Mouse (Mus musculus): ENCODE data around the gene Slc9a3r2.
"Not testable (repeated sequence)": the region's sequence is repeated elsewhere in the genome, so short reads cannot be mapped to it uniquely, and the experiment has no call there.

Slc9a3r2 gene

GRCm38 (mm10) chr17:24667416-24667815 lies 17.3 kb upstream of the Slc9a3r2 start:
- peak; percentile 84 for DNase-seq (ENCODE audit: low read depth, low spot score)

DNA sequence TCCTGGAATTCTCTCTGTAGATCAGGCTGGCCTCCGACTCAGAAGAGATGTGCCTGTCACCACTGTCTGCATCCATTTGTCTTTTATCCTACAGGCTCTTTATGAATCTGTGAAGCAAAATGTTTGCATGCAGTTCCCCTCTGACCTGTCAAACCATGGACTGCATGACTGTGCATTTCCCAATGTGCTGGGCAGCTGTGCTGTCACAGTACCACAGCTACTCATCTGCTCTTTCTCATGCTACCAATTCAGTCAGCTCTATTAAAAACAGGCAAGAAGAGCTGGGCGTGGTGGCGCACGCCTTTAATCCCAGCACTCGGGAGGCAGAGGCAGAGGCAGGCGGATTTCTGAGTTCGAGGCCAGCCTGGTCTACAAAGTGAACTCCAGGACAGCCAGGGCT lies 16.9 kb upstream of the Slc9a3r2 start:
- DNase-seq (ENCODE audit: low read depth, low spot score): not testable (repeated sequence)

DNA sequence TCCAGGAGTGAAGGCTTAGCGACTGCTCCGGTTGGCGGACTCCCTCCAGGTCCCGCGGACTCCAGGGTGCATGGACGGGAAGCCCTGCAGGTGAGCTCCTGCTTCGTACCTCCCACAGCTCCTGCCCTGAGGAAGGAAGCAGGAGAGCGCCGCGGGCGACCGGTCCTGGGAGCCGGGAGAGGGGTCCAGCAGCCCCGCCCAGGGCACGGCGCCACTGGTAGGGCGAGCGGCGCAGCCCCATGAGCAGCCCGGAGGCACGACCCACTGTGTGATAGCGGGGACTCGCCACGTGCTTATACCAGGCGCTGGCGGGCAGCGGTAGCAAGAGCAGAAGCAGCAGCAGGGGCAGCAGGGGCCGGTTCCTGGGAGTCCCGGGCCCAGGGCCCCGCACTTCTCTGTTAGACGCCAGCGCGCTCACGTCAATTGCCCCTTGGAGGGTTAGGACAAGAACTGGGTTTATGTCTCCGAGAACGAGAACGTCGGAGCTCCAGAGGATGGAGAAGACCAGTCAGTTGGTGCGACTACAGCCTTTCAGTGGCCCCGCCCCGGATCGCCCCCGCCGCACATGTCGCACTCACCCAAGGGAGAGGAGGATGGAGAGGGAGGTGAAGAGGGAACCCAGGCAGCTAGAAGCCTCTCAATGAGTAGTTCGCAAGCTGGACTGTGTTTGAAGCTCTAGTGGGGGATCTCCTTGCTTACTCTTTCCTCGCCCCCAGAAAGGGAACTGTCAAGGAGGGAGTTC lies 8.1 kb upstream of the Slc9a3r2 start, which contains the start of gene Npw:
Npw (minus strand) TSS at position 441 of the 742 bp plus-strand sequence.
- DNase-seq (ENCODE audit: low read depth, low spot score): peak; percentile 45

DNA sequence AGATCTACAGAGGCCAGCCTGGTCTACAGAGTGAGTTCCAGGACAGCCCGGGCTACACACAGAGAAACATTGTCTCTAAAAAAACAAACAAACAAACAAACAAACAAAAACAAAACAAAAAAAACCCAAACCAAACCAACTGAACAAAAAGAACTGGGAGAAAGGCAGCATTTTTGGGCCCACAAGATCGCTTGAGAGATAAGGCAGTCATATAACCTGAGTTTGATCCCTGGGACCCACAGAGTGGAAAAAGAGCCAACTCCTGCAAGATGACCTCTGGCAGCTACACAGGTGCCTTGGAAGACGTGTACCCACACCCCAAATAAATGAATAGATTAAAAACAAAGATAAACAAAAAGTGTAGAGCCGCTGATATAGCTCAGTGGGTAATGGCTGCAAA lies 4.8 kb upstream of the Slc9a3r2 start:
- no peak for DNase-seq (ENCODE audit: low read depth, low spot score)

DNA sequence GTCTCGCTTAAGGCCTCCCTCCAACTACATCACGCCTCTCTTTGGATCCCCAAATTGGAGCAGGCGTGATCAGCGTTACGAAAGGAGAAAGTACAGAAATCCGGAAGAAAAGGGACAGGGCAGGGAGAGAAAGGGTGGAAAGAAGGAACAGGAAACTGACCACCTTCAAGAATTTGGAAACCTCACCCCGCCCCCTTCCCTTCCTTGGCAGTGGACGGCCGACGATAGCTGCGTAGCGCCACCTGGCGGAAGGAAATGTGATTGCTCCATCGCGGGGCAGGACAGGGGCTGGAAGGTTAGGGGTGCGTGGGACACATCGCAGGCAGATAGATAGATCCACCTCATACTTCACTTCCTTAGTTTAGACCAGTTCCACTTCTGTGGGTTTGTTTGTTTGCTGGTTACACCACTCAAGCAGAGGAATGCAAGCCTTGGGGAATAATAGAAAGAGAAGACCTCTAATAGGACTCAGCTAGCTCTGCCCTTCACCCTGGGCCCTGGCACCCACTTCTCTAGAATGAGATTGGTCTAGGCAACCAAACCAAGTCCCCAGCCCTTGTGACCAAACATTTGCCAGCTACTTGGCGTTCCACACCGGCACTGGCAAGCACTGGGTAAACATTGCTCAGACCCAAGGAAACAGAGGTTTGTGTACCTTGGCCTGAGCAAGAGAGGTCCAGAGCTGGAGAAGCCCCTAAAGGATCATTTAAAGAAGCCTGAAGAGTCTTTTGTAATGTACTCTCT lies 4.0 kb upstream of the Slc9a3r2 start:
- DNase-seq (ENCODE audit: low read depth, low spot score): peak; percentile 88

GRCm38 (mm10) chr17:24651835-24652234 lies 1.7 kb upstream of the Slc9a3r2 start:
- DNase-seq (ENCODE audit: low read depth, low spot score): no peak

DNA sequence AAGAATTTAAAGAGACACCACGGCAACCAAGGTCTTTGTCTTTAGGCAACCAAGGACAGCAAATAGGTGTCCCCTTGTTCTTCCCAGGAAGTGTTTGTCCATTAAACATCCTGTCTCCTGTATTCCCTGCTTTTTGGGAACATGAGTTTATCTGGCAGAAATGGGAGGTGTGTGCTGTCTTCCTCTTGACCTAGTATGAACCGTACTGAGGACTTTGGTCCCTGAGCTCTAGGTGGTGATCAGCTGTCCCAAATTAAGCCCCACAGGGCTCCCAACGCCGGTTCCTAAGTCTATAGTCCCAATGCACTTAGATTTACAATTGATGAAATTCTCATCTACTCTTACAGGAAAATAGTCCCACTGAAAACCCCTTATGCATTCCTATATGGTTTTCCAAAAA lies 639 bp upstream of the Slc9a3r2 start:
- no peak for DNase-seq (ENCODE audit: low read depth, low spot score)

DNA sequence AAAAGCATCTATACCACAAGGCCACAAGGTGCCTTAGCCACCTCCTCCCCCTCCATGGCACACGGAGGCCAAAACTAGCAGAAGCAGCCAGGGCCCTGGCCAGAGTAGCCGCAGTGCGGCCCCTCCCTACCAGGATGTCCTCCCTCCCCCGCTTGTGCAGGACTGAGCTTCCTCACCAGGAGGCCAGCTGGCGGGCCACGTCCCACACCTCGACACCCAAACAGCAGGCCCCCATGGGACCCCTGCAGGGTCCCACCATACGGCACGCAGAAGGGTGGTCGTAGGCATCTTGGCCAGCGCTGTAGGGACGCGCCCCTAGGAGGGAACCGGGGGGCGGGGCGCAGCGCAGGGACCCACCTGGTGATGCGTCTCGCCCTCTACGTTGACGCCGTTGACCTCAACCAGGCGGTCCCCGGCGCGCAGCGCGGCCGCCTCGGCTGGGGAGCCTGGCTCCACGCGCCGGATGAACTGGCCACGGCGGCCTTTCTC lies 502 bp downstream of the Slc9a3r2 start:
- DNase-seq (ENCODE audit: low read depth, low spot score): no peak

DNA sequence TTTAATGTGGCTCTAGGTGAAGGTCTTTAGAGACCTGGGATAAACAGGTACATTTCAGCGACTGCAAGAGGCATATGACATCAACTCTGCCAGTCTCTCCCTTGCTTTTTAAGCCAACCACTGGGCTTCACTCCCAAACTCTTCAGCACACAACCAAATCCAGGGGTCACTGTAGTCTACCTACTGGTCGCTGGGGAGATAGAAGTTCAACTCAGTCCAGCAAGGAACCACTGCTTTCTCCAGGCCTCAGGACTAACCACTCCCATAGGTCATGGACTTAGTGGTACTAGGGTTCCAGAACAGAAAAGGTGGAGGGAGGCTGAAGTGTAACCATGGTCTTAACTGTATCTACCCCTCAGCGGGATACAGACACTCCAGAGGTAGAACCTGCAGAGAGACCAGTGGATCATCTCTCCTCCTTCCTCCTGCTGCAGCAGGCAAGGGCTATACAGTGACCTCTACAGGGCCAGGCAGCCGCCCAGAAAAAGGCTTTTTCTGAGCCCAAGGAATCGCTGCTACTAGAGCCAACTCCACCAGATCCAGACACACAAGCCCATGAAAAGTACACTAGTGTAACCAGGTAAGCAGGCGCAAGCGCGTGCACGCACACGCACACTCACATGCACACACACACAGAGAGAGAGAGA lies 1.3 kb downstream of the Slc9a3r2 start:
- DNase-seq (ENCODE audit: low read depth, low spot score): no peak

- DNase-seq (ENCODE audit: low read depth, low spot score): no peak
Measured at GRCm38 (mm10) chr17:24647493-24647892, 2.6 kb downstream of the Slc9a3r2 start.

DNA sequence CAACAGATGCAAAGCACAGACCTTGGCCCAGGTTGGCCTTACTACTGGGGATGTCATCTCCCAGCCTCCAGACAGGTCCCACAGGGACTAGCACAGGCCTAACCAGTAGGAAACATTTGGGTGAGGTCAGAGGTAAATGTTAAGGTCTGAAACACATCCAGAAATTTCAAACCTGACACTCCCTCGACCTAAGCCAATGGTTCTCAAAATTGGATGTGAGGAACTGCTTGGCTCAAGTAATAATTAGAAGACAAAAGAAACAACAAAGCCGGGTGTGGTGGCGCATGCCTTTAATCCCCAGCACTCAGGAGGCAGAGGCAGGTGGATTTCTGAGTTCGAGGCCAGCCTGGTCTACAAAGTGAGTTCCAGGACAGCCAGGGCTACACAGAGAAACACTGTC lies 3.7 kb downstream of the Slc9a3r2 start:
- no peak for DNase-seq (ENCODE audit: low read depth, low spot score)

DNA sequence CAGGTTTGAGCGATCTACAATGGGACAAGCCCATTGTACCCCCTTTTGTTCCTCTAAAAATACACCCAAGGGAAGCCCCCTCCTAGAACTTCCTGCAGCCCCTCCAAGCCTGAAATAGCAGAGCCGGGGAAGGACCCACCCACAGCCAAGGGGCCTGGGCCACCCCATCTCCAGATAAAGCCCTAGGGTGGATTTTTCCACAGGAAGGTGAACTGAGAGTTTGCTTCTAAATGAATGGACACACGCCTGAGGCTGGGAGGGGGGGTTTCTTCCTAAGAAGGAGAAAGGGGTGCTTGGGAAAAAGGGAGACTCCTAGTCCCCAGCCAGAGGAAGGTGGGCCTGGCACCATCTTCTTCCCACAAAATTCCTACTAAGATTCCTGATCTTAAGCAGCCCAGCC lies 4.2 kb downstream of the Slc9a3r2 start:
- no peak for DNase-seq (ENCODE audit: low read depth, low spot score)

- no peak for DNase-seq (ENCODE audit: low read depth, low spot score)
Measured at GRCm38 (mm10) chr17:24644875-24645721, 5.0 kb downstream of the Slc9a3r2 start.

DNA sequence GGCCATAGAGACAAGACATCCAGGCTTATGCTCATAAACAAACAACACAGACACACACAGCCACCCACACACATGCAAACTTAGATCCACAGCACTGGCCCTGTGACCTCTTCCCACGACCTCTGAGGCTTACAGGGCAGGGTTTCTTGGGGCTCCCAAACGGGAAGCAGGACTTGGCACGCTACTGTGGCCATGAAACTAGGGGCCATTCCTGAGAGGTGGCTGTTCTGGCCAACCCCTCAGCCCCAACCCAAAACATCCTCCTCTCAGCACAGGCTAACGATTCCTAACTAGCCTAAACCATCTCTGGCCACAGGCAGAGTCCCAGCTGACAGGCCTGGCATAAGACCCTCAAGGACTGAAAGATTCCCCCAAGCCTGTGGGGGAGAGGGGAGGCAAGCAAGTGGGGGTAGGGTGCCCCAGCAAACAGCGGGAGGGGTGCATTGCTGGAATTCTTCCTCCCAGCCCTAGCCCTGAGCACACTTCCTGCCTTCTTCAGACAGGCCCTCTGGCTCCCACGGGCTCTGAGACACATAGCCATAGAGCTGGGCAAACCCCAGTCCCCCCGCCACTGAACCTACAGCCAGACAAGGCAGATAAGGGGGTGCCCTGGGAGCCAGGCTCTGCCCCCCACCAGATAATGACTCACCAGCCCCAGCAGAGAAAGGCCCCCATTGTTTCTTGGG lies 6.0 kb downstream of the Slc9a3r2 start:
- no peak for DNase-seq (ENCODE audit: low read depth, low spot score)

DNA sequence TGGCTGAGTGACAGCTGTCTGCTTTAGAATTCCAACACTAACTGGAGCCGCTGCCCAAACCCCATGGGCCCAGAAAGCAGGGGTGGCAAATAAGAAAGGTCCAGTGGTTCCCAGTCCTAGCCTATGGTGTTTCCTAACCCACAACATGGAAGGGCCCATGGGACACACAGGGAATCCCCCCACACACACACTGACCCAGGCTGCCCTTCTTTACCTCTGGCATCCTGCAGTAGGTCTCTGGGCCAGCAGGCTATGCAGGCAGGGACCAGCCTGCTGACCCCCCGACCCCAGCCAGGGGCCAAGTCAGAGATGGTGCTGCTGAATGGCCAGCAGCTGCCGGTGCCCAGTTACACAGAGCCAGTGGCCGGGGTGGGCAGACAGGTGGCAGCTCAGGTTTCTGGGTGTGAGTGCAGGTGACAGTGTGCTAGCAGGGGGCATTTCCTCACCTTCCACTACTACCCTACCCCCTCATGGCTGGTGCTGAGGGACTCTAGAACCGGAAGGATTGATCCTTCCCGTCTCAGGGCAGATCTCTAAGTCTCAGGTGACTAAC lies 7.3 kb downstream of the Slc9a3r2 start:
- DNase-seq (ENCODE audit: low read depth, low spot score): no peak

DNA sequence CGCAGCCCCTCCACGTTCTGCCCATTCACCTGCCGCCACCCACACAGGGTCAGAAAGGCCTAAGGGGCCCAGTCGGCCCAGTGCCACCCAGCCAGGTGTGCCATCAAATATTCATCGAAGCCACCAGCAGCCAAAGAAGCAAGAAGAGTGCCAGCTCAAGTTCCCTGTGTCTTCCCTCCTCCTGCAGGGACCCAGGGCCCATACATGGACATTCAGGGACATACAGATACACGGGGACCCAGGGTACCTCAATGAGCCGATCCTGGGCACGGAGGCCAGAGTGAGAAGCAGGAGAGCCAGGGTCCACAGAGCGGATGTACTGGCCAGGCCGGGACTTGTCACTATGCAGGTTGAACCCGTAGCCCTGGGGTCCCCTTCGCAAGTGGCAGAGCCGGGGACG lies 8.2 kb downstream of the Slc9a3r2 start:
- DNase-seq (ENCODE audit: low read depth, low spot score): no peak

- DNase-seq (ENCODE audit: low read depth, low spot score): no peak
Measured at GRCm38 (mm10) chr17:24640581-24640980, 9.5 kb downstream of the Slc9a3r2 start.

- DNase-seq (ENCODE audit: low read depth, low spot score): no peak
Measured at GRCm38 (mm10) chr17:24640119-24640518, 10.0 kb downstream of the Slc9a3r2 start.

DNA sequence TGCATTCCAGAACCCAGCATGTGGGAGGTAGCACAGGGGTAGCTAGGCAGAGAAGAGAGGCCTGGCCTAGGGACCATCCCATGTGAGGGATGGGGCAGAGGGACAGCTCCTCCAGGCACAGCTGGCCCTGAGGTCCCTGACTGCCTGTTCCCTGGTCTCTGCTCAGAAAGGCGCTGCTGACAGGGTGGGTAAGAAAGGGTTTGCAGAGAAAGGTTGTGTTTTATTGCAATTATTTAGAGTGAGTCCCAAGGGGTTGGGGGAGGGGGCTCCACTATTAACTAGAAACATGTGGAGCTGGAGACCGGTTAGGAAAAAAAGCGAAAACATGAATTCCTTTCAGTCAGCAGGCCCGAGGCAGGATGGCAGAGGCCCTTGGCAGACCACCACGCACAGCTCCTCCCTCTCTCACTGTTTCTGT lies 10.5 kb downstream of the Slc9a3r2 start:
- no peak for DNase-seq (ENCODE audit: low read depth, low spot score)

DNA sequence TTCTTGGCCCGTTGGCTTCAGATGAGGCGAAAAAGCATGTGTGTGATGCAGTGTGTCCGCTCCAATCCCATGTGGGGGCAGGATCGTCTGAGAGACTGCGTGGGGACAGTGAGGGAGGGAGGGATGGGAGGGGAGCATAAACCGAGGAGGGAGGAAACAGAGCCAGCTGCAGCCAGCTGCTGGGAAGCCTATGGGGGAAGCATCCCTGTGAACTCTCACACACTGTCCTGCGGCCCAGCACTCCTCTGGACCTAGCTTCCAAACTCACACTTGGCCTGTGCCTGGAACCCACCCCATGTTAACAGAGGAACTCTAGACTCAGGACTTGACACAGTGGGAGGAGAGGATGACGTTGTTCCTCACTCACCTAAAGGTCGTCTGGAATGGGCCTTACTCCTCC lies 11.3 kb downstream of the Slc9a3r2 start:
- DNase-seq (ENCODE audit: low read depth, low spot score): no peak

- no peak for DNase-seq (ENCODE audit: low read depth, low spot score)
Measured at GRCm38 (mm10) chr17:24638214-24638613, 11.9 kb downstream of the Slc9a3r2 start.

All from CD4-positive, CD25-positive, alpha-beta regulatory T cell, adult 2 months (primary cell).